Mouse (Mus musculus) right cerebral cortex, postnatal 10 days (tissue): Measurements from ENCODE around the gene Krtap1-3.

Experiments used
- DNase-seq, 2 experiments: peaks; one replicate each; pipeline ENCODE4 v3.0.0; 2021; ENCODE audit warnings: low spot score in 2 of 2

The Krtap1-3 gene

DNA sequence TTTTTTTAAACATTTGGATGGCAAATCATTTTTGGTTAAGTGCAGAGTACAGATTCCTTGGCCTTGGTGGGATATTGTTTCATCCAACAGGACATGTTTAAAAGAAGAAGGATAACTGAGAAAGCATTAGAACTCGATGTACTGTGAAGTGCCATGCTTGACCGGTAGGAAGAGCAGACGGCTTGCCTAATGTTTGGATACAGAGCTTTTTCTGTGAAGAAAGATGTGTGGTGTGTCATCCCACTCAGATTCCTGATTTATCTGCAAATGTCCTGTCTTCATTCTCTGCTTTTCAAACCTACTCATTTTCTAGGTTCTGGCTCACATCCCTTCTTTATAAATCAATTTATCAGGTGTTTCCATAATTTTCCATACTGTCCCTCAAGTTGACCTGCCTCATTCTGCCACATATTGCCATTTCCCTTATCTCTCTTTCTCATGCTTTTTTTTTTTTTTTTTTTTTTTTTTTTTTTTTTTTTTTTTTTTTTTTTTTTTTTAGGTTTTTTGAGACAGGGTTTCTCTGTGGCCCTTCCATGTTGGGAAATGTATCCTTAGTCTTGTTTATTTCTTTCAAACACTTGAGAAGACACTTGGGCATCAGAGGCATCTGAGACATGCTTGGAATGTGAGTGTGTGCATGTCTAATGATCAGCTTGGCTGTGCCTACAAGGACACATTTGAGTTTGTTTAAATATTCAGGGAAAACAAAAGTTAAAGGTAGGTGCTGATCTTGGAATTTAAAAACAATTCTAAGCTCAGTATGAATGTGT, 33.0 kb downstream of the Krtap1-3 start:
- no peak for DNase-seq

- no peak for DNase-seq
Observed at GRCm38 (mm10) chr11:99556753-99557152, 34.4 kb downstream of the Krtap1-3 start, which contains the start of gene Krtap3-2. Gene Krtap3-2 (minus strand): TSS chr11:99556853.

GRCm38 (mm10) chr11:99556195-99556594, 34.9 kb downstream of the Krtap1-3 start:
- no peak for DNase-seq

DNA sequence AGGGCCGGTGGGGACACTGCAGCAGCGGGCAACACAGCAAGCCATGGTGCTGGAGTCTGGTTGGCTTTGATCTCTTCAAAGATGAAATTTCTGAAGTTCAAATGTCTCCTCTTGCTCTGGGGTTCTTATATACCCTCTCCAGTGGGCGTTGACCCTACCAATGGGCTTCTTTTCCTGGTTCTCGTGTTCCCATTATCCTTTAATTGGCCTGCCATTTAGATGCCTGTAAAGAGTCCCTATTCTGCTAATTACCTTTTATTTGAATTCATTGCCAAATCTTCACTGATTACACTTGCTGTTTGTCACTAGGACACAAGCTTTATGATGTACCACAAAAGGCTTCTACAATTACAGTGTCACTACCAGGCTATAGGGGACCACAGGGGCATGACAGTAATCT, 40.4 kb downstream of the Krtap1-3 start, which contains the start of gene Krtap3-3:
TSS of gene Krtap3-3 (minus strand) at position 101 of the 400 bp plus-strand sequence.
- no peak for DNase-seq

- DNase-seq: no peak
Observed at GRCm38 (mm10) chr11:99547892-99548291, 43.2 kb downstream of the Krtap1-3 start.
